Mouse (Mus musculus): ENCODE measurements around the gene Sox3.

The Sox3 gene

DNA sequence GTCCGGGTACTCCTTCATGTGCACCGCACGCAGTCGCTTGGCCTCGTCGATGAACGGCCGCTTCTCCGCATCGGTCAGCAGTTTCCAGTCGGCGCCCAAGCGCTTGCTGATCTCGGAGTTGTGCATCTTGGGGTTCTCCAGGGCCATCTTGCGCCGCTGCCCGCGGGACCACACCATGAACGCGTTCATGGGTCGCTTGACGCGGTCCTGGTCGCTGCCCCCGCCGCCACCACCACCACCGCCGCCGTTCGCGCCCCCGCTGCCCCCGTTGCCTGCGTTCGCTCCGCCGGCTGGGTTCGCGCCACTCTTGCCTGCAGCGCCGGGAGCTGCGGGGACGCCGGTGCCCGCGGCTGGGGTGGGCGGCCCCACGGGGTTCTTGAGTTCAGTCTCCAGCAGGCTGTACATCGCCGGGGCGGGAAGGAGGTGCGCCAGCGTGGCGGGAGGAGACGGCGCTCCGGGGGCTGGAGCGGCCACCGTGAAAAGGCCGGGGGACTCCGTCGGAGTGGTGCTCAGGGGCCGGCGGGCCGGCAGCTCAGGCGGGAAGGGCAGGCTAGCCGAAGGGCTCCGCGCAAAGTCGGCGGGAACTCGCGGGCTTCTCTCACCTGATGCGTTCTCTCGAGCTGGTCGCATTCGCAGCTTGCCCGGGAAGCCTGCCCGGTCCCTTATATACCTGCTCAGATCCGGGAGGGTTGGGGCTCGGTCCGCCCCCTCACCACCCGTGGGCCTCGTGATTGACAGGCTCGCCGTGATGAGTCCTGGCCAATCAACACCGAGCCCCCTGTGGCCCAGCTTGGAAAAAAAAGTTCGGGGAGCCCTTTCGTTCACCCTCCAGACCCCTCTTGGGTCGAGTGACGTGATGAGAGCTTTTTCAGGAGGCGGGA, at the start of gene Sox3:
Sox3 (minus strand) TSS at position 630 of the 881 bp plus-strand sequence.
- no peak for DNase-seq (ENCODE audit: low spot score in 2 of 2)

DNA sequence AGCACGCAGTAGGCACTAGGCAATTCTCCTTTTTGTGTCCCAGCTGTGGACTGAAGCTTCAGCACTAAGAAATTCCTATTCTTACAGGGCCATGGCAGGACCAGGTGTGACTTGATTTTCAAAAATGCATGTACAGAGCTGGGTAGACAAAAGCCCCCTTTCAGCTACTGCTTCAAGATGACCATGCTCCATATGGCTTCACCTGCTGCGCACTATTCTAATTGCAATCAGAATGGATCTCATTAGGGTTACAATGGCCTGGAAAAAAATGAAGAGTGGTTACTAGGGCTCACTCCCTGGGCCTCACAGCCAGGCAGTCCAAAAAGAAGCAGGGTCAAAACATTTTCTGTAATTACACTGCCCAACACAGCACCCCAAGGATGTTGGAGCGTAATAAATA, 47.0 kb upstream of the Sox3 start:
- DNase-seq (ENCODE audit: low spot score in 2 of 2), result no peak

DNA sequence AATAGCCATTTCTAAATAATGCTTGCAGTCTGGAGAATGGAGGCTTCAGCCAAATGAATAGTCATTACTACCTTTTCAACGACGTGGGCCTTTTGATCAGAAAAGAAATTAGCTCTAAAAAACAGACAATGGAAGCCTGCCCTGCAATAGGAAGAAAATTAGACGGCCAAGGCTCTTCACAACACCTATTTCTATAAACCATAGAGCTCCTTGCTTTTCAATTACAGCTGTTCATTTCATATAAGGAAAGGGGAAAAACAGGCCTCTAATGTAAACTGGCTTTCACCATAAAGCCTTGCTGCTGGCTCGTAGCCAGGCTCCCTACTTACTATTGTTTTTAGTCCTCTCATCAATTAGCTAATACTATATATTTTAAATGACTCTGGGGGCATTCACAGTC, 6.3 kb upstream of the Sox3 start:
- DNase-seq (ENCODE audit: low spot score in 2 of 2), result no peak

GRCm38 (mm10) chrX:60898641-60899040, 5.4 kb upstream of the Sox3 start:
- no peak for DNase-seq (ENCODE audit: low spot score in 2 of 2)

- no peak for DNase-seq (ENCODE audit: low spot score in 2 of 2)
Measured at GRCm38 (mm10) chrX:60896296-60896695, 3.1 kb upstream of the Sox3 start.

- DNase-seq (ENCODE audit: low spot score in 2 of 2), result no peak
Measured at GRCm38 (mm10) chrX:60895416-60895815, 2.2 kb upstream of the Sox3 start.

- DNase-seq (ENCODE audit: low spot score in 2 of 2), result no peak
Measured at GRCm38 (mm10) chrX:60893720-60894543, 702 bp upstream of the Sox3 start.

GRCm38 (mm10) chrX:60892098-60892800, 981 bp downstream of the Sox3 start:
- DNase-seq (ENCODE audit: low spot score in 2 of 2), result no peak

DNA sequence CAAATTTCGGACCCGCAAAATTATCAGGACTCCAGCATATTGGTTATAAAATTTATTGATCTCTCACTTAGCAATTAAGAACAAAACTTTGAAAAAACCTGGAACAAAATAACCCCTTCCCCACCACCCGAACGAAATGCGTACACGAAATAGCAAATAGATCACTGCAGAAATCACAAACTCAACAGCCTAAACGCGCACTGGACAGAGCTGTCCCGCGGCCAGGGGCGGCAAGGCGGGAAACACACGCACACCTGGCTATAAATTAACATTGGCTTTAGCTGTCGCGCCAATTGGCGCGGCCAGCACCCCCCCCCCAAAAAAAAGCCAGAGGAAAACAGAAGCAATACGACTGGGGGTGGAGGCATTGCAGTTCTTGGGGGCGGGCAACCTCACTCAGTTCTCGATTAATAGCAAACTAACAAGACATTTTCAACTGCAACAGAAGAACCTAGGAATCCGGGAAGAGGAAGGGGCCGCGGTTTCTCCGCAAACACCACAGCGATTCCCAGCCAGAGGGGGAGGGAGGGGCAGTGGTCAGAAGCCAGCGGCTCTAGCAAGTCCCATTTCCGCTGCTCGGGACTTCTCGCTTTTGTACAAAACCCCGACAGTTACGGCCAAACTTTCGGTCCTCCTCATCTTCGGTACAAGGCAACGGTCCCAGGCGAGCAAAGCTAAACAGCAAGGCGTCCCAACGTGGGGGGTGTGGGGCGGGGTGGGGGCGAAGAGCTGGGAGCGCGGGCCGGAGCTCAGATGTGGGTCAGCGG, 1.7 kb downstream of the Sox3 start:
- no peak for DNase-seq (ENCODE audit: low spot score in 2 of 2)

DNA sequence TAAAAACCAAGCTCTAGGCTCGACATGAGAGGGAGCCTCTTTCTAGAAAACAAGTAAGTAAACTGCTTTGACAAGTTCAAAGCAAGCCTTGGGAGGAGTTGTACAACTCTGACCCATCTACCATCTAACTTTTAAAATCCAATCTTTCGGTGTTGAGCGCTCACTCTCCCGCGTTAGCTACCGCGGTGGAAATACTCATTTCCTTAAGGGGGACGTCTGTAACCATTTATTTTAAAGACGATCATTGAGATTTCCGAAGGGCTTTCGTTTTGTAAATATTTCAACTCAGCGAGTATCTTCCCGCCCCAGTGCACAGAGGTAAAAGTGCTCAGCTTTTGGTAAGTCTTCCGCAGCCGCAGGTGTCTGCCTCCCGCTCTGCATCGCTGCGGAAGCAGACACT, 2.6 kb downstream of the Sox3 start:
- DNase-seq (ENCODE audit: low spot score in 2 of 2), result no peak

DNA sequence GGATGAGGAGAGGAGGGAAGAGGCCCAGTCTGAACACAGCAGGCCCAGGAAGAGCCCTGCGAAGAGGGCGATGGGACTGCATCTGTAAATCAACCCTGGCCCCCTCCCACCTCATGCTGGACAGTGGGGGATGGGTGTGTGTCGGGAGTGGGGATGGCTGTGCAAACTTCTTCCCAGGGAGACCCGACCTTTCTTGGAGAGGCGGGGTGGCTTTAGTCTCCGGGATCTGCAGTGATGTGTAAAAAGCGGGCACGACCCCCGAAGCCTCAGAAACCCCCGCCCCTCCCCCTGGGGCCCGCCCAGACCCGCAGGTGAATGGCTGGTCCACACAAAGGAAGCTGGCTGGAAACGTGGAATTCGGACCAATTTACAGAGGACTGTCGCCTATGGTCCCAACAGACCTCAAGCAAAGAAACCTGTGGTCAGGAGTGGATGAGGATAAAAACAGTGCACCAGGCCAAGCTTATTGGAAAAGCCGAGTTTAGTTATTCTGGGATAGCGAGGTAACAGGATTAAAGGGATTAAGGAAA, 3.2 kb downstream of the Sox3 start:
- DNase-seq (ENCODE audit: low spot score in 2 of 2), result no peak

All from spleen, postnatal 14 days (tissue).